Mouse (Mus musculus): Measurements from ENCODE around the gene Dohh.
A peak's percentile ranks its signal among the peaks of the same experiment; 100 is the strongest.

The Dohh gene

GRCm38 (mm10) chr10:81356991-81357844 lies 27.0 kb upstream of the Dohh start, which contains the start of gene Mfsd12:
TSS of gene Mfsd12 (plus strand) at chr10:81357491.
- DNase-seq (ENCODE audit: low spot score), result peak; percentile 54

GRCm38 (mm10) chr10:81358209-81358608 lies 26.0 kb upstream of the Dohh start:
- DNase-seq (ENCODE audit: low spot score), result no peak

GRCm38 (mm10) chr10:81358841-81359240 lies 25.4 kb upstream of the Dohh start:
- no peak for DNase-seq (ENCODE audit: low spot score)

- DNase-seq (ENCODE audit: low spot score), result no peak
These were observed 23.5 kb upstream of the Dohh start for GRCm38 (mm10) chr10:81360721-81361120.

GRCm38 (mm10) chr10:81362336-81362949 lies 21.8 kb upstream of the Dohh start:
- no peak for DNase-seq (ENCODE audit: low spot score)

- DNase-seq (ENCODE audit: low spot score), result no peak
These were observed 20.5 kb upstream of the Dohh start for GRCm38 (mm10) chr10:81363436-81364346.

GRCm38 (mm10) chr10:81364666-81365065 lies 19.6 kb upstream of the Dohh start:
- no peak for DNase-seq (ENCODE audit: low spot score)

- DNase-seq (ENCODE audit: low spot score), result no peak
These were observed 19.2 kb upstream of the Dohh start for GRCm38 (mm10) chr10:81365073-81365472.

- DNase-seq (ENCODE audit: low spot score), result no peak
These were observed 18.4 kb upstream of the Dohh start, which contains the start of gene 4930404N11Rik for GRCm38 (mm10) chr10:81365672-81366476. TSS of gene 4930404N11Rik (minus strand) at chr10:81365816.

- DNase-seq (ENCODE audit: low spot score), result no peak
These were observed 17.6 kb upstream of the Dohh start for GRCm38 (mm10) chr10:81366477-81367206.

- no peak for DNase-seq (ENCODE audit: low spot score)
These were observed 17.1 kb upstream of the Dohh start for GRCm38 (mm10) chr10:81367207-81367495.

- DNase-seq (ENCODE audit: low spot score), result no peak
These were observed 8.9 kb upstream of the Dohh start for GRCm38 (mm10) chr10:81375322-81375721.

- DNase-seq (ENCODE audit: low spot score), result no peak
These were observed 7.5 kb upstream of the Dohh start for GRCm38 (mm10) chr10:81376561-81377361.

GRCm38 (mm10) chr10:81377362-81377664 lies 6.9 kb upstream of the Dohh start:
- no peak for DNase-seq (ENCODE audit: low spot score)

- DNase-seq (ENCODE audit: low spot score), result no peak
These were observed 6.3 kb upstream of the Dohh start, which contains the start of gene Fzr1 for GRCm38 (mm10) chr10:81377793-81378552. TSS of gene Fzr1 (minus strand) at chr10:81378516.

- peak; percentile 100 for DNase-seq (ENCODE audit: low spot score)
These were observed 5.6 kb upstream of the Dohh start for GRCm38 (mm10) chr10:81378553-81379182.

GRCm38 (mm10) chr10:81379183-81379553 lies 5.1 kb upstream of the Dohh start:
- DNase-seq (ENCODE audit: low spot score), result no peak

- no peak for DNase-seq (ENCODE audit: low spot score)
These were observed 4.3 kb upstream of the Dohh start for GRCm38 (mm10) chr10:81379809-81380378.

GRCm38 (mm10) chr10:81382039-81382438 lies 2.2 kb upstream of the Dohh start:
- DNase-seq (ENCODE audit: low spot score), result no peak

Data from urinary bladder, postnatal 10 days (tissue).